Mouse (Mus musculus): ENCODE data around the gene Ttyh2.

DNA sequence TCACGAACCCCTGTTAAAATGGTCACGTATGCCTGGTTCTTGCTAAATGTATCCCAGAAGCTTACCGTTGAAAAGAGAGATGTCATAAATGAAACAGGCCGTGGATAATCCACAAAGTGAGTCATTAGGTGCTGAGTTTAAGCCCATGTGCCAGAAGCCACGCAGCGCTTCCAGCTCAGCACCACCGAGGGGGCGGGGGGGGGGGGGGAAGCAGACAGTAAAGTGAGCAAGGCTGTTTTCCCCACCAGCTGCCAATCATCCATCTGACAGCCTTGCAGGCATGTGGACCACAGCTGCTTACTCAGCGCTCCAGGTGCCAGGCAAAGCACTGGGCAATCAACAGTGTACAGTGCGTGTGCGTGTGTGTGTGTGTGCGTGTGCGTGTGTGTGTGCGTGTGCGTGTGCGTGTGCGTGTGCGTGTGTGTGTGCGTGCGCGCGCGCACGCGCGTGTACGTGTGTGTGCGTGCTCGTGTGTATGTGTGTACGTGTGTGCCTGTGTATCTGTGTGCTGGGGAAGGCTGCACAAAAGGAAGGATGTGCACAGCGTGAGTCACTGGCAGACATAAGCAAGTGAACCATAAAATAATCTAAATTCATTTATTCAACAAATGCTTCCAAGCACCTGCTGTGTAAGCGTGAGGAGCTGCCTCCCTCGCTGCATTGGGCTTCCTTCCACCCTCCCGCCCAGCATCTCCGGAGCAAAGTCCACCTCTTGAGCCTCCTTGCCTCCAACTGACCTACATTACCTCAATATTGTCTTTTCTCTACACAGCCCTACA is 38.3 kb upstream of the Ttyh2 start:
- no peak for TF ChIP-seq POLR2A (IDR thresholded peaks at IDR 0.05; ENCODE audit: low read depth, low read length)
- TF ChIP-seq CTCF (conservative IDR thresholded peaks at IDR 0.05; ENCODE audit: insufficient read depth, insufficient read length, low read depth, low read length) = no peak

Measured in kidney, adult 2 months (tissue).